ENCODE assay signal across 19 mouse cellular contexts in the genomic region with DNA sequence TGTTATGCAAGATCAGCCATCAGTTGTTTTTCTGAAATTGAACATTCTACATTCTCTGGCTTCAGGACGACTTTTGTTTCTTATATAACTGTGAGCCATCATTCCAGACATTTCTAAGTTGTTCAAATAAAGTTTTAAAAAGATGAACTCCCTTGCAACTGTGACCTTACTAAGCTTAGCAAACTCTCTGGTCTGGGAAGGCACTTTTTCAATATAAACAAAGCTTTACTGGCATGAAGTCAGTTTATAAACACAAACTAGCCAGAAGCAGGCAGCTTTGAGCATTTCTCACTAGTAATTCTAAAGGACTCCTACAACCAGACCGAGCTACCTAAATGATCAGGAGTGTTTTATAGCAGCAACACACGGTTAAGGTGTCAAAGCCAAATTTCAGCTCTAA. TPM values are rescaled to one million over a fixed set of nuclear protein-coding genes. Genes with fewer than 3 reads are reported as not detected.
"Had no signal": no experiment of that assay in that cellular context is flagged by ENCODE, and none has a peak within 500 bp of the region (broad histone marks: within the 10 kb centered on the region; RNA-seq: fewer than 3 reads in every experiment).

No protein-coding gene starts in this region.

- H3K4me1 ChIP-seq: intestine, embryonic 15.5 days; limb, embryonic 12.5 days; megakaryocyte, embryonic 14.5 days; midbrain, embryonic 15.5 days; neural tube, embryonic 12.5 days had no signal

- H3K9me3 ChIP-seq: intestine, embryonic 15.5 days; limb, embryonic 12.5 days; megakaryocyte, embryonic 14.5 days; midbrain, embryonic 15.5 days; neural tube, embryonic 12.5 days had no signal

- ATAC-seq: intestine, embryonic 15.5 days; midbrain, embryonic 15.5 days had no signal

- H3K4me3 ChIP-seq: intestine, embryonic 15.5 days; layer of hippocampus, adult 2 months; limb, embryonic 12.5 days; megakaryocyte, embryonic 14.5 days; midbrain, embryonic 15.5 days; neural tube, embryonic 12.5 days had no signal

- H3K27me3 ChIP-seq: intestine, embryonic 15.5 days; limb, embryonic 12.5 days; megakaryocyte, embryonic 14.5 days; midbrain, embryonic 15.5 days; neural tube, embryonic 12.5 days had no signal

- DNase-seq: kidney, adult 18-20 months; kidney, postnatal 36 days; liver; retina, postnatal 1 day; right cerebral cortex, postnatal 4 days; thymus, adult 18-20 months; thymus, postnatal 14 days had no signal

- H3K27ac ChIP-seq: intestine, embryonic 15.5 days; kidney, postnatal 0 days; limb, embryonic 12.5 days; liver, embryonic 14.5 days; macrophage; midbrain, embryonic 15.5 days; neural tube, embryonic 12.5 days had no signal

- H3K9ac ChIP-seq: intestine, embryonic 15.5 days; limb, embryonic 12.5 days; liver, embryonic 14.5 days; midbrain, embryonic 15.5 days; neural tube, embryonic 12.5 days had no signal

- H3K36me3 ChIP-seq: intestine, embryonic 15.5 days had no signal

- H3K4me2 ChIP-seq: intestine, embryonic 15.5 days; limb, embryonic 12.5 days; midbrain, embryonic 11.5 days; midbrain, embryonic 15.5 days; neural tube, embryonic 12.5 days had no signal

RNA-seq across cellular contexts. Expression of gene Tmem200b, which starts 35.6 kb away (rescaled TPM):
- total RNA-seq: monocyte, adult 5-6 weeks; neutrophil, adult 5-6 weeks had no signal
- polyA plus RNA-seq: macrophage had no signal
